Comparison of ENCODE assay signal across 31 mouse cellular contexts in genomic region chr3:64081247-64081646, GRCm38 (mm10). TPM values are rescaled to one million over a fixed set of nuclear protein-coding genes. Genes with fewer than 3 reads are reported as not detected.
"Had no signal": no experiment of that assay in that cellular context is flagged by ENCODE, and none has a peak within 500 bp of the region (broad histone marks: within the 10 kb centered on the region; RNA-seq: fewer than 3 reads in every experiment).

Gene Vmn2r1, plus strand, starts transcription at chr3:64081547.

- H3K4me3 ChIP-seq: gastrocnemius, adult 2 months; heart, embryonic 10.5 days; heart, embryonic 12.5 days; hindbrain, embryonic 10.5 days; hindbrain, embryonic 12.5 days; intestine, embryonic 15.5 days; layer of hippocampus, adult 2 months; left cerebral cortex, adult 2 months; limb, embryonic 10.5 days; limb, embryonic 12.5 days; liver, embryonic 13.5 days had no signal

- H3K27ac ChIP-seq: gastrocnemius, adult 2 months; heart, embryonic 10.5 days; hindbrain, embryonic 10.5 days; hindbrain, embryonic 12.5 days; hindbrain, embryonic 14.5 days; intestine, embryonic 15.5 days; layer of hippocampus, adult 2 months; left cerebral cortex, adult 2 months; limb, embryonic 10.5 days; limb, embryonic 12.5 days; liver, embryonic 13.5 days had no signal

- H3K9ac ChIP-seq: heart, embryonic 12.5 days; hindbrain, embryonic 12.5 days; hindbrain, embryonic 14.5 days; intestine, embryonic 15.5 days; limb, embryonic 12.5 days; liver, embryonic 13.5 days had no signal

- H3K4me2 ChIP-seq: heart, embryonic 12.5 days; hindbrain, embryonic 12.5 days; hindbrain, embryonic 14.5 days; intestine, embryonic 15.5 days; limb, embryonic 12.5 days; liver, embryonic 11.5 days; liver, embryonic 13.5 days had no signal

- H3K27me3 ChIP-seq: heart, embryonic 12.5 days; hindbrain, embryonic 12.5 days; intestine, embryonic 15.5 days; limb, embryonic 12.5 days; liver, embryonic 13.5 days had no signal

- H3K36me3 ChIP-seq: heart, embryonic 10.5 days; heart, embryonic 12.5 days; hindbrain, embryonic 10.5 days; hindbrain, embryonic 12.5 days; intestine, embryonic 15.5 days; limb, embryonic 10.5 days; limb, embryonic 12.5 days; liver, embryonic 13.5 days had no signal

- H3K4me1 ChIP-seq: heart, embryonic 10.5 days; heart, embryonic 12.5 days; hindbrain, embryonic 10.5 days; hindbrain, embryonic 12.5 days; intestine, embryonic 15.5 days; limb, embryonic 10.5 days; limb, embryonic 12.5 days; liver, embryonic 13.5 days had no signal

- H3K9me3 ChIP-seq: heart, embryonic 10.5 days; heart, embryonic 12.5 days; hindbrain, embryonic 10.5 days; hindbrain, embryonic 12.5 days; intestine, embryonic 15.5 days; limb, embryonic 10.5 days; limb, embryonic 12.5 days; liver, embryonic 13.5 days had no signal

- DNase-seq: gastrocnemius, adult 2 months; gastrocnemius, postnatal 10 days; gastrocnemius, postnatal 25 days; heart, postnatal 10 days; heart, postnatal 4 days; kidney, adult 18-20 months; kidney, adult 8-10 months; kidney, postnatal 10 days; kidney, postnatal 25 days; kidney, postnatal 4 days; liver; liver, embryonic 13.5 days had no signal

- ATAC-seq: hindbrain, embryonic 16.5 days; inflammation-experienced regulatory T-cells, adult 6 months; intestine, embryonic 15.5 days; intestine, postnatal 0 days had no signal

RNA-seq across cellular contexts. Expression of gene Vmn2r1, which starts in this region (rescaled TPM):
- total RNA-seq: granulocyte monocyte progenitor cell, adult 5-6 weeks; heart, postnatal 25 days had no signal
- polyA plus RNA-seq: heart, embryonic 14.5 days; heart, embryonic 16.5 days; hindbrain, embryonic 10.5 days; inflammation-experienced regulatory T-cells, adult 6 months; kidney, embryonic 16.5 days; liver, embryonic 11.5 days; liver, embryonic 13.5 days had no signal
